Mouse (Mus musculus): ENCODE measurements around the gene Fxyd7. TPM values are rescaled to one million over a fixed set of nuclear protein-coding genes. Genes with fewer than 3 reads are reported as not detected.
A peak's percentile ranks its signal among the peaks of the same experiment; 100 is the strongest.

The Fxyd7 gene
- polyA plus RNA-seq, 1 experiment from 2014 or later, result 99.9 TPM

DNA sequence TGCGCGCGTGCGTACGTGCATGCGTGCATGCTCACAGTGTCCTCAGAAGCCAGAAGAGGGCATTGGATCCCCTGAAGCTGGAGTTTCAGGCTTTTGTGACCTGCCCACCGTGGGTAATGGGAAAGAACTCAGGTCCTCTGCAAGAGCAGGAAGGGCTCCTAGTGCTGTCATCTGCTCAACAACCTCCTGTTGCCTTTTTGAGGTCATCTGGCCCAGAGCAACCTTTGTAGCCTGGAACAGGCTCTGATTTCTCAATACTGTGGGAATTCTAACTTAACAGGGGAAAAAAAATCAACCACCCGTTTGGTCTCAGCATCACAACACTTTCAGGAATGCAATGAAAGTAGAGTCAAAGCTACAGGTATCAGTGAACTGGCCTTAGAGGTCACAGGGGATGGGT lies 28.4 kb upstream of the Fxyd7 start:
- DNase-seq, result no peak
- Histone ChIP-seq H3K9ac (replicated peaks; ENCODE audit: low read length) (no peak overlapping the region), H3K36me3 (ENCODE audit: control insufficient read depth, insufficient read depth, low read length) (no peaks in the 10 kb centered on the region), H3K4me1 (ENCODE audit: control insufficient read depth, insufficient read depth, low read length) (no peaks in the 10 kb centered on the region), H3K4me3 (replicated peaks; ENCODE audit: low read depth, low read length) (no peak overlapping the region), H3K27me3 (ENCODE audit: control insufficient read depth, insufficient read depth, low read length) (no peaks in the 10 kb centered on the region), H3K9me3 (ENCODE audit: control insufficient read depth, low read length) (no peaks in the 10 kb centered on the region), H3K27ac (replicated peaks; ENCODE audit: low read depth, low read length) (no peak overlapping the region), H3K4me2 (ENCODE audit: low read length) (no peak overlapping the region)
- whole genome bisulfite sequencing, result 90% methylated on average over 8 of the region's 8 CpGs
- ATAC-seq (ENCODE audit: low FRiP score, low TSS enrichment), result no peak

DNA sequence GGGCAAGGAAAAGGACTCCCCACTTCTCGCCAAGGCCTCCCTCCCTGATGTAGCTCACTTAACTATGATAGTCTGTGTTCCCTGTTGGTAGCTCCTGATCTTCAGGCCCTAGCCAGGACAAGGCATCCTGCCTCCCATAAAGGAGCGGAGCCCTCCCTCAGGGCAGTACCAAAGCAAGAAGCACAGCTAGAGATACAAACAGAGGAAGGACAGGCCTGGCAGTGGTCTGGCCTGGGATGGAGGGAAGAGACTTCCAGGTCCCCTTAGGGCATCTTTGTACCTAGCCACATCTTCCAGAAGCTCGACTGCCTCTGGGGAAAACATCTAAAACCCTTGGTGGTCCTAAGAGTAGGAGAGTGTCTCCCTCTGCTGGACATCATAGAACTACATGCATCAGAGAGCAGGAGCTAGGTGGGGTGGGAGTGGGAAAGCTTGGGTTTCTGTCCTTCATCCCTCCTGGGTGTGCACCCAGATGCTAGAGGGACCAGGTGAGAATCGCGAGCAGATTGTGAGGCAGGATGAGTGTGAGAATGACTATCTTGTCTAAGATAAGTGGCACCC lies 26.7 kb upstream of the Fxyd7 start:
- H3K27me3 ChIP-seq (ENCODE audit: control insufficient read depth, insufficient read depth, low read length), result no peaks in the 10 kb centered on the region
- H3K4me1 ChIP-seq (ENCODE audit: control insufficient read depth, insufficient read depth, low read length), result no peaks in the 10 kb centered on the region
- no peaks in the 10 kb centered on the region for H3K9me3 ChIP-seq (ENCODE audit: control insufficient read depth, low read length)
- DNase-seq (peak; percentile 83), ATAC-seq (ENCODE audit: low FRiP score, low TSS enrichment) (no peak)
- H3K27ac ChIP-seq (replicated peaks; ENCODE audit: low read depth, low read length), result no peak overlapping the region
- H3K36me3 ChIP-seq (ENCODE audit: control insufficient read depth, insufficient read depth, low read length), result no peaks in the 10 kb centered on the region
- no peak overlapping the region for H3K4me3 ChIP-seq (replicated peaks; ENCODE audit: low read depth, low read length)
- WGBS, result 55% methylated on average over 5 of the region's 5 CpGs
- no peak overlapping the region for H3K9ac ChIP-seq (replicated peaks; ENCODE audit: low read length)
- no peak overlapping the region for H3K4me2 ChIP-seq (ENCODE audit: low read length)

- Histone ChIP-seq H3K9me3 (ENCODE audit: control insufficient read depth, low read length) (no peaks in the 10 kb centered on the region), H3K4me3 (replicated peaks; ENCODE audit: low read depth, low read length) (no peak overlapping the region), H3K4me2 (ENCODE audit: low read length) (no peak overlapping the region), H3K27ac (replicated peaks; ENCODE audit: low read depth, low read length) (no peak overlapping the region), H3K36me3 (ENCODE audit: control insufficient read depth, insufficient read depth, low read length) (no peaks in the 10 kb centered on the region), H3K4me1 (ENCODE audit: control insufficient read depth, insufficient read depth, low read length) (no peaks in the 10 kb centered on the region), H3K27me3 (ENCODE audit: control insufficient read depth, insufficient read depth, low read length) (no peaks in the 10 kb centered on the region), H3K9ac (replicated peaks; ENCODE audit: low read length) (no peak overlapping the region)
- WGBS, result 65% methylated on average over 6 of the region's 6 CpGs
- ATAC-seq (ENCODE audit: low FRiP score, low TSS enrichment), result no peak
- DNase-seq, result no peak
These were observed 26.2 kb upstream of the Fxyd7 start for GRCm38 (mm10) chr7:31077470-31077869.

DNA sequence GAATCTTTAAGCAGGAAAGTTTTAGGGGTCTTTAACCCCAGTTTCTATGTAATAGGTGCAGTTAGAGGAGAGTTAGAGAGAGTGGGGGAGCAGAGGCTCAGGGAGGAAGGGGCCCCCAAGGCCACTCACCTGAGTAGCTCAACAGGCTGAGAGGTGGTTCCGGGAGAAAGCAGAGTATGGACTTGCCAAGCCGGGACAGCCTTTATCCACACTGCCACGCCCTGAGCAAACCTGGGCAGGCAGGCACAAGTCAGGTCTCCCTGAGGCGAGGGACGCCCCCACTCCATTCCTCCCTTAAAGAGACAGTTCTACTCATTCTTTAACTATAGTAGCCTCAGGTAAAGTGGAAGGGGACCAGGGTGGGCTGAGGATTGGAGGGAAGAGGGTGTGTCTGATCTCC lies 25.2 kb upstream of the Fxyd7 start, which contains the start of gene Fxyd3:
Fxyd3 (minus strand) TSS at position 213 of the 400 bp plus-strand sequence.
- H3K27ac ChIP-seq (replicated peaks; ENCODE audit: low read depth, low read length), result no peak within 1 kb of the TSS
- no peaks in the 10 kb centered on the region for H3K36me3 ChIP-seq (ENCODE audit: control insufficient read depth, insufficient read depth, low read length)
- no peak within 1 kb of the TSS for H3K4me2 ChIP-seq (ENCODE audit: low read length)
- DNase-seq, result no peak
- ATAC-seq (ENCODE audit: low FRiP score, low TSS enrichment), result no peak
- WGBS, result 66% methylated on average over 5 of the region's 5 CpGs
- H3K9ac ChIP-seq (replicated peaks; ENCODE audit: low read length), result no peak within 1 kb of the TSS
- H3K9me3 ChIP-seq (ENCODE audit: control insufficient read depth, low read length), result no peaks in the 10 kb centered on the region
- H3K4me3 ChIP-seq (replicated peaks; ENCODE audit: low read depth, low read length), result no peak within 1 kb of the TSS
- no peaks in the 10 kb centered on the region for H3K27me3 ChIP-seq (ENCODE audit: control insufficient read depth, insufficient read depth, low read length)
- H3K4me1 ChIP-seq (ENCODE audit: control insufficient read depth, insufficient read depth, low read length), result no peaks in the 10 kb centered on the region

- 68% methylated on average over 5 of the region's 5 CpGs for WGBS
These were observed 23.4 kb upstream of the Fxyd7 start for GRCm38 (mm10) chr7:31074713-31075069.

DNA sequence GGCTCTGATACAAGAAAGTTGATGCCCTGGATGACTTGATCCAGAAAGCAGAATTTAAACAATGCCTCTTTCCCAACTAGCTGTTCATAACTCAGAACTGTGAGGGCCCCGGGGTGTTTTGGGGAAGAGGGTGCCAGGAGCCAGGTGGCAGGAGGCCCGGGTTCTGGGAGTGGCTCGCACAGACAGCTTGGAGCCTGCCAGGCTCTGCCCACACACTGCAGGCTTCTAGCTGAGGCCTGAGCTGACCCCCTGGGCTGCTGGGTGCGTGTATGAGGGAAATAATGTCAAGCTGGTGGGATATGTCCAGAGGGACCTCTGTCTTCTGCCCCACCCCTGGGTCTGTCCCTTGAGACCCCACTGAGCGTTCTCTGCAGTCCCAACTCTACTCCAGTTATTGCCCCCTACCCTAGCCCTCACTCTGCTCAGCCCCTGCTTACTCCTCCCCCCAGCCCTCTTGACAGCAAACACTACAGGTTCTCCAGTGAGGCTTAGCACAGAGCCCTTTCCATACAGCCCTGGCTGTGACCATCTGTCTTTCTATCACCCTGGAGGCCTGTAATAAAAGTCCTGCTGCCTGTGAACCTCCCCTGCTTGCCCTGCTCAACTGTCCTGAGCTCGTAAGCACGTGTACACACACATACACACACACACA lies 22.9 kb upstream of the Fxyd7 start:
- Histone ChIP-seq H3K9me3 (ENCODE audit: control insufficient read depth, low read length) (no peaks in the 10 kb centered on the region), H3K36me3 (ENCODE audit: control insufficient read depth, insufficient read depth, low read length) (no peaks in the 10 kb centered on the region), H3K4me1 (ENCODE audit: control insufficient read depth, insufficient read depth, low read length) (no peaks in the 10 kb centered on the region), H3K27ac (replicated peaks; ENCODE audit: low read depth, low read length) (no peak overlapping the region), H3K27me3 (ENCODE audit: control insufficient read depth, insufficient read depth, low read length) (no peaks in the 10 kb centered on the region), H3K4me2 (ENCODE audit: low read length) (no peak overlapping the region), H3K4me3 (replicated peaks; ENCODE audit: low read depth, low read length) (no peak overlapping the region), H3K9ac (replicated peaks; ENCODE audit: low read length) (no peak overlapping the region)
- 65% methylated on average over 7 of the region's 7 CpGs for WGBS
- no peak for ATAC-seq (ENCODE audit: low FRiP score, low TSS enrichment)
- DNase-seq, result no peak

More at GRCm38 (mm10) chr7:31074713-31075069, 23.4 kb upstream of the Fxyd7 start:
- H3K9me3 ChIP-seq (ENCODE audit: control insufficient read depth, low read length), result no peaks in the 10 kb centered on the region
- H3K4me3 ChIP-seq (replicated peaks; ENCODE audit: low read depth, low read length), result no peak overlapping the region
- H3K4me1 ChIP-seq (ENCODE audit: control insufficient read depth, insufficient read depth, low read length), result no peaks in the 10 kb centered on the region
- DNase-seq, result no peak
- ATAC-seq (ENCODE audit: low FRiP score, low TSS enrichment), result no peak
- H3K9ac ChIP-seq (replicated peaks; ENCODE audit: low read length), result no peak overlapping the region
- H3K4me2 ChIP-seq (ENCODE audit: low read length), result no peak overlapping the region
- no peaks in the 10 kb centered on the region for H3K27me3 ChIP-seq (ENCODE audit: control insufficient read depth, insufficient read depth, low read length)
- H3K36me3 ChIP-seq (ENCODE audit: control insufficient read depth, insufficient read depth, low read length), result no peaks in the 10 kb centered on the region
- H3K27ac ChIP-seq (replicated peaks; ENCODE audit: low read depth, low read length), result no peak overlapping the region

DNA sequence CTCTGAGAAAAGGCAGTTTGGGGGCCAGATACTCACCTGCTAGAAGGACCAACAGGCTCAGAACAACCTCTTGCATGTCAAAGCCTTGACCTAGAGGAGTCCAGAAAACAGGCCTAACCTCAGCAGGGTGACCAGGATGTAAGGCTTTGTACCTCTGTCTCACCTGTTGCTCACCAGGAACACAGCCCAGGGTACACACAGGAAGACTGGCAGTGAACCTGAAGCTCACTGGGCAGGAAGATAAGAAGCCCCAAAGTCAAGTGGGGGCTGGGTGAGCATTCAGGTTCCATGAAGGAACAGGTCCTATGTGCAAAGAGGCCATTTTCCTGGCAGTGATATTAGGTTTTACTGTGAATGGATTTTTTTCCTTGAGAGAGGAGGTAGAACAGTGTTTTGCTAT lies 22.3 kb upstream of the Fxyd7 start:
- DNase-seq (no peak), ATAC-seq (ENCODE audit: low FRiP score, low TSS enrichment) (no peak)
- Histone ChIP-seq H3K4me2 (ENCODE audit: low read length) (no peak overlapping the region), H3K36me3 (ENCODE audit: control insufficient read depth, insufficient read depth, low read length) (no peaks in the 10 kb centered on the region), H3K4me1 (ENCODE audit: control insufficient read depth, insufficient read depth, low read length) (no peaks in the 10 kb centered on the region), H3K27ac (replicated peaks; ENCODE audit: low read depth, low read length) (no peak overlapping the region), H3K4me3 (replicated peaks; ENCODE audit: low read depth, low read length) (no peak overlapping the region), H3K9ac (replicated peaks; ENCODE audit: low read length) (no peak overlapping the region), H3K27me3 (ENCODE audit: control insufficient read depth, insufficient read depth, low read length) (no peaks in the 10 kb centered on the region), H3K9me3 (ENCODE audit: control insufficient read depth, low read length) (no peaks in the 10 kb centered on the region)

- DNase-seq (no peak), ATAC-seq (ENCODE audit: low FRiP score, low TSS enrichment) (no peak)
- WGBS, result 65% methylated on average over 9 of the region's 9 CpGs
- no peaks in the 10 kb centered on the region for H3K36me3 ChIP-seq (ENCODE audit: control insufficient read depth, insufficient read depth, low read length)
- H3K27ac ChIP-seq (replicated peaks; ENCODE audit: low read depth, low read length), result no peak overlapping the region
- H3K4me1 ChIP-seq (ENCODE audit: control insufficient read depth, insufficient read depth, low read length), result no peaks in the 10 kb centered on the region
- H3K9me3 ChIP-seq (ENCODE audit: control insufficient read depth, low read length), result no peaks in the 10 kb centered on the region
- no peak overlapping the region for H3K9ac ChIP-seq (replicated peaks; ENCODE audit: low read length)
- no peaks in the 10 kb centered on the region for H3K27me3 ChIP-seq (ENCODE audit: control insufficient read depth, insufficient read depth, low read length)
- no peak overlapping the region for H3K4me2 ChIP-seq (ENCODE audit: low read length)
- no peak overlapping the region for H3K4me3 ChIP-seq (replicated peaks; ENCODE audit: low read depth, low read length)
These were observed 21.1 kb upstream of the Fxyd7 start for GRCm38 (mm10) chr7:31072326-31072725.

- no peak for ATAC-seq (ENCODE audit: low FRiP score, low TSS enrichment)
These were observed 19.1 kb upstream of the Fxyd7 start for GRCm38 (mm10) chr7:31070324-31070723.

More at GRCm38 (mm10) chr7:31070324-31070723, 19.1 kb upstream of the Fxyd7 start:
- Histone ChIP-seq H3K9me3 (ENCODE audit: control insufficient read depth, low read length) (no peaks in the 10 kb centered on the region), H3K9ac (replicated peaks; ENCODE audit: low read length) (no peak overlapping the region), H3K27me3 (ENCODE audit: control insufficient read depth, insufficient read depth, low read length) (no peaks in the 10 kb centered on the region), H3K36me3 (ENCODE audit: control insufficient read depth, insufficient read depth, low read length) (no peaks in the 10 kb centered on the region), H3K27ac (replicated peaks; ENCODE audit: low read depth, low read length) (no peak overlapping the region), H3K4me1 (ENCODE audit: control insufficient read depth, insufficient read depth, low read length) (no peaks in the 10 kb centered on the region), H3K4me2 (ENCODE audit: low read length) (no peak overlapping the region), H3K4me3 (replicated peaks; ENCODE audit: low read depth, low read length) (no peak overlapping the region)
- 81% methylated on average over 6 of the region's 6 CpGs for WGBS
- no peak for DNase-seq
